23 mouse cellular contexts compared by ENCODE assay signal in genomic region chr3:58703748-58704147, GRCm38 (mm10). TPM values are rescaled to one million over a fixed set of nuclear protein-coding genes. Genes with fewer than 3 reads are reported as not detected.
DNase-seq lines count a peak whose midpoint lies in the region; ATAC-seq and TF ChIP-seq lines count a peak whose summit lies in the region.
"Had no signal": no experiment of that assay in that cellular context is flagged by ENCODE, and none has a peak within 500 bp of the region (broad histone marks: within the 10 kb centered on the region; RNA-seq: fewer than 3 reads in every experiment).

No protein-coding gene starts in this region.

- H3K4me1 ChIP-seq in liver, adult 2 months (ENCODE audit: control insufficient read depth, insufficient read depth, low read length), result no peaks in the 10 kb centered on the region
- H3K4me1 ChIP-seq in liver, embryonic 12.5 days, result no peaks in the 10 kb centered on the region
- no peaks in the 10 kb centered on the region for H3K4me1 ChIP-seq in intestine, embryonic 16.5 days (ENCODE audit: control insufficient read depth, insufficient read depth, low read length)
- peaks cover 5% of the 10 kb centered on the region; the same call in 1 of the 2 replicates for H3K4me1 ChIP-seq in kidney, adult 2 months (ENCODE audit: control insufficient read depth, insufficient read depth, low read length)
- H3K4me1 ChIP-seq: forebrain, embryonic 13.5 days; heart, embryonic 12.5 days; hindbrain, embryonic 13.5 days; liver, embryonic 13.5 days; midbrain, embryonic 12.5 days had no signal

- H3K9me3 ChIP-seq in liver, embryonic 12.5 days (replicated peaks), result no peaks in the 10 kb centered on the region
- H3K9me3 ChIP-seq in intestine, embryonic 16.5 days (ENCODE audit: control insufficient read depth, low read length), result no peaks in the 10 kb centered on the region
- H3K9me3 ChIP-seq: forebrain, embryonic 13.5 days; hindbrain, embryonic 13.5 days; liver, embryonic 13.5 days; midbrain, embryonic 12.5 days had no signal

- H3K9ac ChIP-seq in liver, adult 2 months (ENCODE audit: low read depth, low read length), result no peak overlapping the region
- H3K9ac ChIP-seq in liver, embryonic 12.5 days, result no peak overlapping the region
- H3K9ac ChIP-seq in intestine, embryonic 16.5 days (ENCODE audit: low read depth, low read length), result no peak overlapping the region
- H3K9ac ChIP-seq: forebrain, embryonic 13.5 days; heart, embryonic 12.5 days; hindbrain, embryonic 13.5 days; liver, embryonic 13.5 days; lung, embryonic 14.5 days; midbrain, embryonic 12.5 days had no signal

- no peak overlapping the region for H3K4me2 ChIP-seq in liver, embryonic 12.5 days
- no peak overlapping the region for H3K4me2 ChIP-seq in intestine, embryonic 16.5 days (ENCODE audit: low read depth, low read length)
- H3K4me2 ChIP-seq: forebrain, embryonic 13.5 days; heart, embryonic 12.5 days; hindbrain, embryonic 13.5 days; liver, embryonic 13.5 days; lung, embryonic 14.5 days; midbrain, embryonic 12.5 days had no signal

- peak overlapping the region; percentile 21 for H3K27ac ChIP-seq in liver, adult 2 months (replicated peaks; ENCODE audit: insufficient read depth, low read depth, low read length)
- no peak overlapping the region for H3K27ac ChIP-seq in liver, embryonic 12.5 days
- no peak overlapping the region for H3K27ac ChIP-seq in intestine, embryonic 16.5 days (ENCODE audit: low read length)
- H3K27ac ChIP-seq in kidney, adult 2 months (ENCODE audit: insufficient read depth, low read depth, low read length), result 0 out of 2 replicates have a peak overlapping the region, but pooled peaks have one; percentile 14
- H3K27ac ChIP-seq: forebrain, embryonic 13.5 days; hindbrain, embryonic 13.5 days; liver, embryonic 13.5 days; midbrain, embryonic 12.5 days had no signal

- H3K36me3 ChIP-seq in liver, adult 2 months (ENCODE audit: control insufficient read depth, insufficient read depth, low read length), result no peaks in the 10 kb centered on the region
- H3K36me3 ChIP-seq in liver, embryonic 12.5 days, result no peaks in the 10 kb centered on the region
- H3K36me3 ChIP-seq in intestine, embryonic 16.5 days (ENCODE audit: control insufficient read depth, insufficient read depth, low read length), result no peaks in the 10 kb centered on the region
- H3K36me3 ChIP-seq in kidney, adult 2 months (ENCODE audit: control insufficient read depth, insufficient read depth, low read length), result no peaks in the 10 kb centered on the region
- H3K36me3 ChIP-seq: heart, embryonic 12.5 days; hindbrain, embryonic 13.5 days; liver, embryonic 13.5 days; midbrain, embryonic 12.5 days had no signal

- TF ChIP-seq POLR2A in liver, adult 2 months (IDR thresholded peaks at IDR 0.05; ENCODE audit: extremely low read depth, insufficient read depth, low read length), result no peak
- no peak for TF ChIP-seq POLR2A in kidney, adult 2 months (IDR thresholded peaks at IDR 0.05; ENCODE audit: low read depth, low read length)

- ATAC-seq in liver, embryonic 12.5 days, result no peak
- peak; percentile 64 for ATAC-seq in intestine, embryonic 16.5 days
- no peak for ATAC-seq in frontal cortex, adult (ENCODE audit: low TSS enrichment)
- ATAC-seq: forebrain, embryonic 13.5 days had no signal

- no peaks in the 10 kb centered on the region for H3K79me2 ChIP-seq in liver, adult 2 months (ENCODE audit: control insufficient read depth, insufficient read depth, low read length)

- no peak for TF ChIP-seq CTCF in liver, adult 2 months (IDR thresholded peaks at IDR 0.05; ENCODE audit: low read depth, low read length)
- no peak for TF ChIP-seq CTCF in kidney, adult 2 months (conservative IDR thresholded peaks at IDR 0.05; ENCODE audit: insufficient read depth, insufficient read length, low read depth, low read length)

- peak; percentile 61 for DNase-seq in liver, adult 2 months (ENCODE audit: extremely low read depth, low read depth, low spot score)
- peak; percentile 79 for DNase-seq in kidney, adult 2 months
- DNase-seq in kidney, postnatal 14 days, result peak; percentile 47
- no peak for DNase-seq in left cerebral cortex, postnatal 25 days (ENCODE audit: low spot score in 2 of 2)
- DNase-seq: adrenal gland, postnatal 36 days; cerebellum, adult 2 months; cerebellum, postnatal 14 days; gastrocnemius, postnatal 25 days; heart, adult 18-20 months; heart, postnatal 4 days; layer of hippocampus, adult 9-11 months; liver, embryonic 13.5 days; lung, embryonic 14.5 days; lung, postnatal 14 days; thymus, adult 2 months; thymus, postnatal 36 days had no signal

- intact Hi-C loops in left cerebral cortex, postnatal 25 days (cut with DNase I), result no loop called here

- WGBS in liver, adult 2 months, result 25% methylated on average over 9 of the region's 9 CpGs
- WGBS in liver, embryonic 12.5 days (ENCODE audit: insufficient replicate concordance), result 69% methylated on average over 9 of the region's 9 CpGs
- WGBS in intestine, embryonic 16.5 days, result 59% methylated on average over 9 of the region's 9 CpGs
- 37% methylated on average over 9 of the region's 9 CpGs for WGBS in kidney, adult 2 months

- H3K27me3 ChIP-seq in liver, adult 2 months (ENCODE audit: control insufficient read depth, insufficient read depth, low read length), result no peaks in the 10 kb centered on the region
- H3K27me3 ChIP-seq in liver, embryonic 12.5 days (replicated peaks), result no peaks in the 10 kb centered on the region
- H3K27me3 ChIP-seq in intestine, embryonic 16.5 days (replicated peaks; ENCODE audit: control insufficient read depth, insufficient read depth, low read length), result no peaks in the 10 kb centered on the region
- H3K27me3 ChIP-seq in kidney, adult 2 months (replicated peaks; ENCODE audit: control insufficient read depth, insufficient read depth, low read length), result no peaks in the 10 kb centered on the region
- H3K27me3 ChIP-seq: forebrain, embryonic 13.5 days; heart, embryonic 12.5 days; hindbrain, embryonic 13.5 days; liver, embryonic 13.5 days; midbrain, embryonic 12.5 days had no signal

- no peak overlapping the region for H3K4me3 ChIP-seq in liver, adult 2 months (ENCODE audit: insufficient read depth, low read depth, low read length)
- H3K4me3 ChIP-seq in liver, embryonic 12.5 days, result no peak overlapping the region
- no peak overlapping the region for H3K4me3 ChIP-seq in intestine, embryonic 16.5 days (ENCODE audit: low read length)
- no peak overlapping the region for H3K4me3 ChIP-seq in kidney, adult 2 months (ENCODE audit: insufficient read depth, low read depth, low read length)
- H3K4me3 ChIP-seq: forebrain, embryonic 13.5 days; heart, embryonic 12.5 days; hindbrain, embryonic 13.5 days; liver, embryonic 13.5 days; midbrain, embryonic 12.5 days had no signal

RNA-seq across cellular contexts. Expression of gene Siah2, which starts 11.5 kb away (rescaled TPM):
- 9.6 and 14.6 TPM in 2 replicates for total RNA-seq in liver, adult 2 months (2014; rRNA removed)
- 29.4 and 30.2 TPM in 2 replicates for polyA plus RNA-seq in liver, adult 2 months (2012; rRNA removed)
- 5.6 TPM in 2 replicates for polyA plus RNA-seq in liver, embryonic 12.5 days (2016; fragmentation: Nextera tagmentation; extraction: Ambion mirVana)
- 1.9 and 3.9 TPM in 2 replicates for polyA plus RNA-seq in intestine, embryonic 16.5 days (2015; fragmentation: Nextera tagmentation; extraction: Ambion mirVana)
- 19.9 and 22.0 TPM in 2 replicates for polyA plus RNA-seq in kidney, adult 2 months (2012; rRNA removed)
- total RNA-seq in left cerebral cortex, postnatal 25 days (2021), result 10 to 100 TPM; 18.0 to 18.7 TPM

Comparison
In these comparisons a context has a peak if more than half of its experiments do, and no peak if none do; other contexts are left out.
1. H3K27ac ChIP-seq: peak in liver, adult 2 months (single experiment) and kidney, adult 2 months (single experiment); none in liver, embryonic 12.5 days (single experiment) and intestine, embryonic 16.5 days (single experiment).
2. DNase-seq: peak in liver, adult 2 months (single experiment), kidney, adult 2 months (single experiment) and kidney, postnatal 14 days (single experiment); none in left cerebral cortex, postnatal 25 days (0 of 2).